Mouse (Mus musculus) spleen, postnatal 4 days (tissue): ENCODE measurements at regions not wholly inside any gene's neighbourhood (a gene's known extent, or its start where the extent isn't known, plus 50 kb on each side); places are given as distances from the start of the nearest gene placed in this dataset.

ENCODE experiments used
- DNase-seq, 2 experiments: peaks; one replicate each; pipeline ENCODE4 v3.0.0; 2022; ENCODE audit warnings: low spot score in 2 of 2

DNA sequence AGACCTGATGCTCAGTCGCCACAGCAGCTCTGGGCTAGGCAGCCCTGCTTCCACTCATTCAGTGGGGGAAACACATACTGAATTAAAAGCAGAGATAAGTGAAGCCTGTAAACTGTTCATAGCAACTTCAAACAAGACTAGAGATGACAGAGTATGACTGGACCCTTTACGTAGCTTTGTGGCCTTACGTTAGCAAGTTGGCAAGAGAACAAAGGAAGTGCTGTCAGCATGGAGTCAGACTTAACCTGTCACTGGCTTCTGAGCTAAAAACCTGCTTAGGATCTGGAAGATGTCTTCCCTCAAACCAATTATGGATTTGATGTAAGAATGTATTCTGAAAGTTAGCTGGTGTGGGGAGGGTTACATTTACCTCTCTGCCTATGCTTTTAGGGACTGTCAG is 421.3 kb downstream of the Ttll7 start:
- no peak for DNase-seq

DNA sequence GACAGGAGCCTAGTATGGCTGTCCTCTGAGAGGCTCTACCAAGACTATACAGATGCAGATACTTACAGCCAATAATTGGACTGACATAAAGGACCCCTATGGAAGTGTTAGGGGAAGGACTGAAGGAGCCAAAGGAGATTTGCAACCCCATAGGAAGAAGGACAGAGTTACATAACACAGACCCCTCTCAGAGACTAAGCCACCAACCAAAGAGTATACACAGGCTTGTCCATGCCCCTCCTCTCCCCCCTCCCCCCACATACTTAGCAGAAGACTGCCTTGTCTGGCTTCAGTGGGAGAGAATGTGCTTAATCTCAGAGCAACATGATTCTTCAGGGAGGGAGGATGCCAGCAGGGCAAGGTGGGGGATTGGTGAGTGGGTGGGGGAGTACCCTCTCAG is 426.4 kb downstream of the Ttll7 start:
- DNase-seq: no peak

DNA sequence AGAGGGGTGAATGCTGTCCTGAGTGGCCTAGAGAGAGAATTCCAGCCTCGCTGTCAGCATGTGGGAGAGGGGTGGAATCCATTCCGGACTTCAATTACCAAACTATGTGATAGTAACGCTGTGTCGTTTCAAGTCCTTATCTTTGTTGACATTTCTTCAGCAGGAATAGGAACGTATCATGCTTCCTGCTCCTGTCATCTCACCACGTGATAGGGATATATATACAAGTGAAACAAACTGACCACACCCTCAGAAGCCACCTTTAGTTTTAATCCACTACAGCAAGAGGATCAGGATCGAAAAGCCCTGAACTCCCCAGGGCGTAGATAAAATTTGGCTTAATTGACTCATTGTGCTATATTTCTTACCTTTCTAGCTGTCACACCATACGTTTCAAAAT is 431.6 kb downstream of the Ttll7 start:
- DNase-seq: no peak

DNA sequence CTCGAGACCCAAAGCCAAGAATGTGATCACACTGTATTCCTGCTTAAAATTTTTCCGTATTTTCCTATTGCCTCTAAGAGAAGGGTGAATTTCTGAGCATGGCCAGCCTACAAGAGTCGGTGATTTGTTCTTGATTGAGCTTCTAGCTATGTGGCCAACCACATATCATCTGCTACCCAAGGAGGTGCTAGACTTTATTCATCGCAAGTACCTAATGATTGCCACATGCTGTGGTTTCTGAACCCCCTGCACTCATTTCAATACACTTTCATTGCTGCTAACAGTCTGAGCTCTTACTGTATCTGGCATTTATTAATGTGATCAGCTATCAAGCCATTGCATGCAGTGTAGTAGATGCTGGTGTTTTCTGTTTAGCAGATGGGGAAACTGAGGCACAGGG is 432.2 kb downstream of the Ttll7 start:
- DNase-seq: no peak

DNA sequence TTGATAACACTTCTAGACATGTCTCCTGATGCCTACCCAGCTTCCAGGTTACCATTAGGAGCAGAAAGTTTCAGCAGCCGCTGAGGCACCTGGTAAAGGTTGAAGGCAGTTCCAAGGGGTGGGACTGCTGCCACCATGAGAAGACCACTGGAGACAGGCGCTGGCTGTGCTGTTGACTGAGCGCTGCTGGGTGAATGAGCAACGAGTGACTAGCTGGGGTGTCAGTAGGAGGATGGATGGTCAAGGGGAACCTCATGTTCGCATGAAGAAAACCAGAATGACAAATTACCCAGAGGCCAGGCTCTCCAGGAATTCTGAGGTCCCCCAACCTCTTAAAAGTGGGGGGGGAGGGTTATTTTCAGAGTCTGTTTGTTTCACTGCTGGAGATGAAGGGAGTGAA is 433.3 kb downstream of the Ttll7 start:
- no peak for DNase-seq

DNA sequence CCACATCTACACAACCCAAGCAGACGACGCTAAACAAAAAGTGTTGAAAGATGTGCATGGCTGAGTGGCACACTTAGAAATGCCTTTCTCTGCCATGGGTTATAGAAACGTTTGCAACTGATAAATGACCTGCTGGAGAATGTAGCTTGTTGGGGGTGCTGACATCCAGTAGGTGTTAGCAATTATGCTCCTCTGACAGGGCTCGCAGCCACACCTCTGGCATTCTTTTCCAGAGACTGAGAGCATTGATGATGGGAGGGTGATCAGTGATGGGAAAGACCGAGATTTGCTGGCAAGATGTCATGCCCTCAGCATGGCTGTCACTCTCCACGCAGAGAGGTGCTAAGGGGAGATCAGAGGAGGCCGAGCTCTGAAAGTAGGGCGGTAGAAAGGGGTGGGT is 435.3 kb downstream of the Ttll7 start:
- no peak for DNase-seq

DNA sequence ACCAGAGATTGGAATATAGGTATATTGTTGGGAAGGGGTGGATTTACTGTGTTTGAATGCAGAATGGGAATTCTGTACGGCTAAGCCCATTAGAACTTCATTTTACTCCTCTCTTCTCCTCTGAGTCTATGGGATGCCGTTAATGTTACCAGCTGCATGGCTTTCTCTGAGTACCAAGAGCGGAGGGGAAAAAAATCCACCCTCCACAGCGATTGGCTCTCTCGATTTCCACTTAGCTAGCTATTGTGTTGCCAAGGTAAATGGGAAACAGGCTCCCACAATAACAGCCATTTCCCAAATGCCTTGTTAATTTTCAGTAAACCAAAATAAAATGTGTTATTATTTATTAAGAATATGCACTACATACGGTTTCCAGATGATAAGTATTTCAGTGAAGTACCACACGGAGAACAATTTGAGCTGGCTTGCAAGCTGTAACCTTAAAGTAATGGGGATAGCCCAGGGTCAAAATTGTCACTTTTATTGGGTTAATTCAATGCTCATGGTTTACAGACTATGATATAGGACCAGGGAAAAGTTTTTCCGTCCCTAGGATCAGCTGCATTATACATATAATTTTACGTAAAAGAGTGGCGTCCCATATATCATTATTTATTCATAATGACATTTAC is 439.6 kb downstream of the Ttll7 start:
- no peak for DNase-seq

DNA sequence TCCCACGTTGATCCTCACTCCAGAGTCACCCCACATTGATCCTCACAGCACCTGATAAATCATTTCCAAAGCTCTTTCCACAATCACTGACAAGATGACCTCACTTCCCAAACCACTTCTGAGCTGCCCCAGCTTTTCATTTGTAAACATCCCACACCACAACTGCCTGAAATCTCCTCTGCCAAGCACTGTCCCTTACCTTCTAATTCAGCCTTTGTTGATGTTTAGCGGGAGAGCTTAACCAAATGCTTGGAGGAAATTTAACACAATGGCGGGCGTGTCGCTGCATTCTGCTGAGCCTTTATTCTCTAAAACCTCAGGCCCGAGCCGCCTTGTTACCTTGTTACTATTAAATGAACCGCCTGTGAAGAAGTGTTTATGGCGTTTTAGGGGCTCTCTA is 445.9 kb downstream of the Ttll7 start:
- no peak for DNase-seq

DNA sequence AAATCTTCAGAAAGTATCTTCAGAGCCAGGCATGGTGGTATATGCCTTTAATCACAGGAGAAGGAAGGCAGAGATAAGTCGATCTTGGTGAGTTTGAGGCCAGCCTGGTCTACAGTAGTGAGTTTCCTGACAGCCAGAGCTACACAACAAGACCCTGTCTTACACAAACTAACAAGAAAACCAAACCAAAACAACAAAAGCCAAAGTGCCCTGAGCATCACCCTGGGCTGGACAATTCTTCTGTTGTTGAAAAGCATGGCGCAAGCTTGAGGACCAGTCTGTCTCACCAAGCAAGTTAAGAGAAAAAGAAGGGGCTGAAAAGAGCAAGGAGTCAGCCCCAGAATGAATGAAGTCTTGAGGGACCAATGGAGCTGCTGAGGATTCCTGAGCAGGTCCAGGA is 473.4 kb downstream of the Ttll7 start:
- DNase-seq: no peak

DNA sequence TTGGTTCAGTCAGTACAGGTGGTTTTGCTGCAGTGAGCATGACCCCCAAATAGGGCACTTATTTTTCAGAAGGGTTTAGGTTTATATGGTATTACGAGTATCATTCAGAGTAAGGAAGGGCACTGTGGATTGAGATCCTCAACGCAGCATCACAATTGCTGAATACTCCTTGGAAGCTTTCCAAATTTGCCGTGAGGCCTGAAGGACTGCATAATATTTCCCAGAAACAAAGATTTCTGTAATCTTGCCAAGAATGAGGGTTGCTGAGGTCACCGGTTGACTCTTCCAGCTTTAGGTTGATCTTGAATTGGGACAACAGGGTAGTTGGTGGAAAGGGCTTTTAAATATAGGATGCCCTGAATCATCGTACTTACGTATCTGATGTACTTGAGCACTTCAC is 482.1 kb downstream of the Ttll7 start:
- DNase-seq: no peak

DNA sequence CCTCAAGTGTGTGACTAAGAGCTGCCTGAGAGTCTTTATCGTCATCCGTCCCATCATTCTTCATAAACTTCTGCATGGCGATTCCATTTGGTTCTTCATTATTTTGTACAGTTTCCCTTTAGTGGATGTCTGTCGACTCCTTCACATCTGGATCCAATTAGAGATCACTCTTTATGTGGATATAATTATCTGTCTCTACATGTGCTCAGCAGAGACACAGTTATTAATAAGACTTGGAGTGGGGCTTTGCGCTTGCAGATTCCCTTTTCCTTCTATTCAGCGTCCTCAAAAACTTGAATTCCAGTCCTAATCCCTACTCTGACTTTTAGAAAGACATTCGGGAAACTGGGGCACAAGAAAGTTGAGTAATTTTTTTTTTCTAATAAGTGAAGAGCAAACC is 483.1 kb downstream of the Ttll7 start:
- DNase-seq: no peak

DNA sequence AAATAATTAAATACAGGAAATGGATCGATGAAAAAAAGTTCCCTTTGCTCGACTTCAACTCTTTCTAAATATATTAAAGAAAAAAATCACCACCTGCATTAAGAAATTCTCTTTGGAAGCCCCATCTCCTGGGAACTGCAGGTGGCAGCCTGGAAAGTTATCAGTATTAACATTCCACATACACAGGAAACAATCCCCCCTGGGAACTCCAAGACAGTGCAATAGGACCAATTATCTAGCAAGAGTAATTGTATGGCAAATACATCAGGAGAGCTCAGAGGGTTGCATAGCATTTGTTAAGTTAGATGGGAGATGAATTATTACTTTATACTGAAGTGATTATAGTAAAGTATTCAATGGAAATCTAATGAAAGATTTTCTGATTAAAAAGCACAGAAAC is 487.3 kb downstream of the Ttll7 start:
- DNase-seq: no peak

DNA sequence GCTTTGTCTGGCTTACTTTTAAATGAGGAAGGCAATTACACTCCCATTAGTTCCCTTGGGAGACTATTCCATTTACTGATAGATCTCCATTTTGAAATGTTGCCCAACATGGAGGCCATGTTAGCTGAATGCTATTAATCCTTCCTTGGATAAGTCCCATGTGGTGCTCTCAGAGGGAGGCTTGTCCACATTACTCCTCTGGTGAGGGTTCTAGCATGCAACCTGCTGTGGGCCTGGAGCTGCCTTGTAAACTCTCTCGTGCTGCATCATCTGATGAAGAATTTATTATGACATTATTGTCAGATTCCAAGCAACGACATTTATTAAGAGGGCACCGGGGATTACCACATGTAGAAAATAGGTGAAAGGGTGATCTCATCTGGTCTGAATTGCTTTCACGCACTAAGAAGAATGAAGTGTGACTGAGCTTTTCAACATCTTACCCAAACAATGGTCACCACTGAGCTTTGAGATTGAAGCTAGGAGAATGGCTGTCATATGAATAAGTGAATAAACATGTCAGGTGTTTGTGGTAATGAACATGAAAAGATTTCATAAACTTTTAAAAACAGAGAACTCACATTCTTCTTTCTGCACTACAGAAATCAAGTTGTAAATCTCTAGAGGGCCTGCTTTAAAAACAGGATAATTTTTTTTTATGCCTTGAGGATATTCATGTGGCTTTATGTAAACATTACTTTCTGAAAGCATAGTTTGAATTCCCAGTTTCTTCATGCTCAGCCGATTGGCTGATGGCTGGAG is 495.3 kb downstream of the Ttll7 start:
- DNase-seq: no peak

DNA sequence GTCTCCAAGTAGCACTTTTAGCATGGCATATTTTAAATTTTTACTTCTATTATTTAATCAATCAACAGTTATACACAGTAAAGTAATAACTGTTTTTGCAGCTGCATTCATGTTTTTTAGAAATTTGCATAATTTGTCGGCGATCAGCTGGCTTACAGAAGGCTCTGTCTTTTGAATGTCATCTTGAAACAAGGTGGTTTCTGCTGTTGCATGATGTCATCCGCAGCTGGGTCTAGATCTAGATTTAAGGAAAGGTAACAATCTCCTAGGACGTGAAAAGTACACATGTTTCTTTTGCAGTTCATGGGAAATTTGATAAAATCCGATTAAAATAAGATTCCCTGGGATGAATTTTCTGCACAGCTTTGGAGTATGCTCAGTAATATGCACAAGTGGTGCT is 534.9 kb downstream of the Ttll7 start:
- DNase-seq: no peak

DNA sequence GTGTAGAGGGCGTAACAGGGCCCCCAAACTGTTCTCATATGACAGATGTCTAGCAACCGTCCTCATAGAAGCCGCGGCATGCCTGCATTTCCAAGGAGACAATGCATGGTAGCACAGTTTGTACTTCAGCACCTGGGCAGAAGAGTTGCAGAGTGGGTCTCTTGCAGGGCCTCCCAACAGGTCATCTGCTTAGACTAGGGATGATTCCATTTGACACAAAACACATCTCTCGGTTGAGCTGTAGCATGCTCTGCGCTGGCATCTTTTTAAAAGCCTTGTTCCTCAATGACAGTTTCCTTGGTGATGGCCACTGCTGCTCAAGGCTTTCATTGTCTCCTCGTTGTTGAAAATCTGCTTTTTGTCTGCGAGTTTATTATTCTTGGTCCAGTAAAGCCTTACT is 546.1 kb downstream of the Ttll7 start:
- DNase-seq: no peak

DNA sequence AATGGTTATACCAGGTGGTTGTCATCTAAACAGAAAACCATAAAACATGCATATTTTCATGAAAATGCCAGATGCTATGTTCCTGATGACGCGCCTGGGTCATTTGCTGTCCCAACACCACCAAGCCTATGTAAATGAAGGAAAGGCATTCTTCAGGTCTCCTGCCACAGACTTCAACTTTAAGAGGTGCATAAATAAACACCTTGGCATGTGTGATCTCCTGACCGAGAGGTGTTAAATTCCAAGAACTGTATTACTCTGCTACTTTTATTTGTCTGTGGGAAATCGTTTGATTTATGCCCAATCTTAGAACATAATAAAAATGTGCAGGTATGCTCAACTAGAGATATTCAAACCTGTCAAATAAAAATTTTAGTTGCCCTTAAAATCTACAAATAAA is 560.1 kb downstream of the Ttll7 start:
- DNase-seq: no peak

DNA sequence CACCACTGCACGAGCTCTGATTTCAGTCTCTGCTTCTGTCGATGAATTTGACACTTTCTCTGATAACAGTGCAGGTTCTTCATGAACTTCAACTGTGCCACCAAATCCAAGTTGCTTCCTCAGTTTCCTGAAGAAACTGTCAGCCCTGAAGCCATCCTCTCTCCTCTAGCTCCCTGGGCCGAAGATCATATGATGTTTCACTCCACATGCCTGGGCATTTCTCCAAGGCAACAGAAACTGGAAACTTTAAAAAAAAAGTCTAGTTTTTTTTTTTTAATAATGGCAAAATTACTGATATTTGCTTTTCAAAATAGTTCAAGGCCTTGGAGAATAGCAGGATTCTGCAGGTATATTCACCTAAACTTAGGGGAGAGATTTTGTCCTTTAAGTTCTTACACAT is 564.8 kb downstream of the Ttll7 start:
- DNase-seq: no peak

DNA sequence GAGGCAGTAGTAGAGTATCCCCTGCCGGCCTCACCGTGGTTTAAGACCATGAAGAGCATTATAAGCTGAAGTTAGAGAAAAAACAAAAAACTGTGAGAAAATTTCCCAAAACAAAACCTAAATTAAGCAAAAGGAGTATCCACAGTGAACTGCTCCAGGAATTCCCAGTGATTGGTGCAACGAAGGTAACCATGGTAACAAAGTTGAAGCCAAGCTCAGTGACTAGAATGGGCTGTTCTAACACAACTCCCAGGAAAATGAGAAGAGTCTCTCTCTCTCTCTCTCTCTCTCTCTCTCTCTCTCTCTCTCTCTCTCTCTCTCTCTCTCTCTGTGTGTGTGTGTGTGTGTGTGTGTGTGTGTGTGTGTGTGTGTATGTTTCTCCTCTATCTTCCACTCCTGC is 567.0 kb downstream of the Ttll7 start:
- DNase-seq: no peak

DNA sequence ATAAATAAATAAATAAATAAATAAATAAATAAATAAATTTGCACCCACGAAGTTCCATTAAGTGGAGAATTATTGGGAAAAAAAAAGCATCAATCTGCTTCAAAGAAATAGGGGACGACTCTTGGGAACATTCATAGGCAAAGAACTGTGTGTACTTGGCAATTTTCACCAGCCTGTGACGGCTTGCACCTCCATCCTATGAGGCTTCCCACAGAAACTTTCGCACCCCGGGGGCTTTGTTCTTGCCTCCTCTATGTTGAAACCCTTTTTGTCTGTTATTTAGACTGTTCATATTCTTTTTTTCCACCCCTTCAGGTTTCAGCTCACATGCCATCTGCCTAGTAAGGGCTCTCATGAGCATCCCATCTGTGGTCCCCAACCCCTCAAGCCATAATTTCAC is 570.0 kb downstream of the Ttll7 start:
- no peak for DNase-seq

DNA sequence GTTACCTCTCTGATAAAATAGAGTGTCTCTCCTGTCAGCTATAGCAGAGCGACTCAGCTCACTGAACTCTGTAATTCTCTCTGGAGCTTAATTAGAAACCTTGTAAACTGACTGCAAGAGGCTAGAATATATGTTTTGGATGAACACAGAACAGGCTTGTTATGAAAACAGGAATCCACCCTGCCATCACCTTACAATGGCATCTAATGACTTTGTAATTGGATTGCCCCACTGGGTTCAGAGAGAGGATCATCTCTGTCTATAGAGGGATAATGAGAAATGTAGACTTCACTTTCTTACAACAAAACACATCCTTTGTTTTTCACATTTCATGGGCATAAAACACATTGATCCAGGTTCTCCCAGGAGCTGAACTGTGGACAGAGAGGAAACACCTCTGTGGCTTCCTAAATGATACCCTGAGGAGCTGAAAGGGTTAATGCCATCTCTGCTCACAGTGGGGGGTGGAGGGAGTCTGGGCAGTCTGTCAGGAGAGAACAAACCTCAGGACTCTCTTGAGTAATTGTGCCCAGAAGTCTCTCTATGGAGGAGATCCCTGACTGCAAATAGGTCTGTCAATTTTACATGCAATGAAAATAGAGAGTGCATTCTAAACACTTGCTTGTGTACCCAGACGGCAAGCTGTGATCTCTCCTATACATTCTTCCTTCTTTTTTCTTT is 571.9 kb downstream of the Ttll7 start:
- DNase-seq: no peak

DNA sequence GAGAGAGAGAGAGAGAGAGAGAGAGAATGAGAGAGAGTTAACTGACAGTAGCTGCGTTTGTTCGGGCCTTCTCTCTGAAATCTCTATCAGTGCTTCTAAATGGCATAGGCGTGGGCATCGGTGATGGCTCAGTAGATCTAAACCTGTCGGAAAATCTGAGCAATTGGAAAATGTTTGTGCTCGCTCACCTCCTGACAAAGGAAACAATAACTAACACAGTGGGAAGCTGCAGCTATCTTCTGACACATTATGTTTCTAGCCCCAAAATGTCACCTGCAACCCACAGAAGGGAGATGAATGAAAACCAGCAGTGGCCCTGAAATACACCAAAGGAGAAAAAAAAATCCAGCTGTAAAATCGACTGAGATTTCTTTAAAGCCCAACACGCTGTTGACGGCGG is 576.7 kb downstream of the Ttll7 start:
- no peak for DNase-seq

DNA sequence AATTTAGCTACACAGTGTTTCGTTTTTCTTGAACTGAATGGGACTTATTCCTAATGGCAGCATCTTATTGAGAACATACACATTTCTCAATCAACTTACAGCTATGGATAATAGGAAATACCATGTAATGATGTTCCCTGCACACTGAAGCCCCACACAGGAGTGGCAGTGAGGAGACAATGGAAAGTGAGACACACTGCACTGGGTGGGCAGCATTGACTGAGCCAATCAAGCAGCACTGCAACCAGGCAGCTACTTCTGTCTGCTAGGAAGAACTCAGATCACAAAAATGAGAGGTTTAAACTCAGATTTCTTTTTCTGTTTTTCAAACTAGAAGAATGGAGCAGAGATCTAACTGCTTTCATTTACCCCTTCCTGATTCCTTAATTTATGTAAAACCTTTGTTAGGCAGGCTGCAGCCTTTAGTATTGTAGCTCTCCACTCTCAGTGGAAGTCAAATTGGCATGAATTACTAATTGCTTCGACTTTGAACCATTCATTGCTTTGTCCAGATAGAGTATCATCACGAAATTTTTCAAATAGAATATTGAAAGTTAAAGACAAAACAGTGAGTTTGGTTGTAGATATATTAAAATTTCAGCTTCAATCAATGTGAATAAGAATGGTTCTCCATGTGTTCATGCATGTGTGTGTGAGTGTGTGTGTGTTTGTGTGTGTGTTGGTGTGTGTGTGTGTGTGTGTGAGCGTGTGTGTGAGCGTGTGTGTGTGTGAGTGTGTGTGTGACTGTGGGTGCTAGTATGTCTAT is 590.9 kb downstream of the Ttll7 start:
- no peak for DNase-seq

DNA sequence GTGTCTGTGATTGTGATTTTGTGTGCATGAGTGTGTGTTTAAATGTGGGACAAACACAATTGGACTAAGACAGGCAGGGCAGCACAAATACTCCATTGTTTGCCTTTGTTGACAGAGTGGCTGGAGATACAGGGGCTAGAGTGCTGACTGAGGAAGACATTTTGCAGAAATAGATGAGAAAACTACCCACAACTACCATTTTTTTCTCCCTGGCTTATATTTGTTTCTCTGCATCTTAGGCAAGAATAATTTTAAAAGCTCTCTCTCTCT is 591.5 kb downstream of the Ttll7 start:
- DNase-seq: no peak
